Mouse (Mus musculus): ENCODE results near the gene Med18. TPM values are rescaled to one million over a fixed set of nuclear protein-coding genes. Genes with fewer than 3 reads are reported as not detected.

Med18 gene
- total and polyA plus RNA-seq, 2 experiments from 2014 or later, result 13.1 to 14.3 TPM

- Histone ChIP-seq H3K4me3 (ENCODE audit: low read depth, low read length) (no peak overlapping the region), H3K36me3 (ENCODE audit: insufficient read depth, low read length) (peaks cover 18% of the 10 kb centered on the region), H3K9me3 (ENCODE audit: low read length) (no peaks in the 10 kb centered on the region), H3K9ac (replicated peaks; ENCODE audit: low read length, poor library complexity, severe bottlenecking) (no peak overlapping the region), H3K27me3 (ENCODE audit: insufficient read depth, low read length) (no peaks in the 10 kb centered on the region), H3K4me2 (ENCODE audit: low read depth, low read length, poor library complexity, severe bottlenecking) (no peak overlapping the region), H3K4me1 (ENCODE audit: insufficient read depth, low read length) (no peaks in the 10 kb centered on the region), H3K27ac (ENCODE audit: low read depth, low read length) (no peak overlapping the region)
- no peak for TF ChIP-seq CTCF (IDR thresholded peaks at IDR 0.05)
- 95% methylated on average over 6 of the region's 6 CpGs for WGBS
- DNase-seq (ENCODE audit: low spot score) (no peak), ATAC-seq (ENCODE audit: low FRiP score) (no peak)
Measured at GRCm38 (mm10) chr4:132455561-132455960, 8.2 kb downstream of the Med18 start.

DNA sequence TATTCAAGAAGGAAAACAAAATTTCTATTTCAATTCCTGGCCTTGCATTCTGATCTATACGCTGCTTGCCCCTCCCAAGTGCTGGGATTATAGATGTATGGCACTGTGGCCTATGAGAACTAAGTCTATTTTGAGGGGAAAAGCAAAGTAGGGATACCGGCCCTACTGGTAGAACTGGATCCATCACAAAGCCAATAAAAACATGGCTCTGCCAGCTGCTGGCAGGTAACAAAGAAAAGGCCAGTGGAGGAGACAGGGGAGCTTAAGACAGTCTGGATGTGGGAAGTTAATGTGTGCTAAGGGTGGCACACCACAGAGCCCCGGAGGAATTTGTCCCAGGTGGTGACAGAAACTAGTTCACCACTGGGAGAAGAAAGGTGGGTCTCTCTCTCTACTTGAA, 8.6 kb downstream of the Med18 start:
- Histone ChIP-seq H3K9me3 (ENCODE audit: low read length) (no peaks in the 10 kb centered on the region), H3K4me1 (ENCODE audit: insufficient read depth, low read length) (no peaks in the 10 kb centered on the region), H3K9ac (replicated peaks; ENCODE audit: low read length, poor library complexity, severe bottlenecking) (no peak overlapping the region), H3K27me3 (ENCODE audit: insufficient read depth, low read length) (no peaks in the 10 kb centered on the region), H3K36me3 (ENCODE audit: insufficient read depth, low read length) (peaks cover 14% of the 10 kb centered on the region; the same call in 1 of the 2 replicates), H3K27ac (ENCODE audit: low read depth, low read length) (no peak overlapping the region), H3K4me2 (ENCODE audit: low read depth, low read length, poor library complexity, severe bottlenecking) (no peak overlapping the region), H3K4me3 (ENCODE audit: low read depth, low read length) (no peak overlapping the region)
- DNase-seq (ENCODE audit: low spot score), result no peak
- ATAC-seq (ENCODE audit: low FRiP score), result no peak
- WGBS, result 86% methylated on average over 3 of the region's 3 CpGs
- no peak for TF ChIP-seq CTCF (IDR thresholded peaks at IDR 0.05)

GRCm38 (mm10) chr4:132454216-132454615, 9.5 kb downstream of the Med18 start:
- Histone ChIP-seq H3K4me2 (ENCODE audit: low read depth, low read length, poor library complexity, severe bottlenecking) (no peak overlapping the region), H3K9me3 (ENCODE audit: low read length) (no peaks in the 10 kb centered on the region), H3K27ac (ENCODE audit: low read depth, low read length) (no peak overlapping the region), H3K4me3 (ENCODE audit: low read depth, low read length) (no peak overlapping the region), H3K27me3 (ENCODE audit: insufficient read depth, low read length) (no peaks in the 10 kb centered on the region), H3K4me1 (ENCODE audit: insufficient read depth, low read length) (no peaks in the 10 kb centered on the region), H3K9ac (replicated peaks; ENCODE audit: low read length, poor library complexity, severe bottlenecking) (no peak overlapping the region), H3K36me3 (ENCODE audit: insufficient read depth, low read length) (peaks cover 6% of the 10 kb centered on the region; the same call in 1 of the 2 replicates)
- ATAC-seq (ENCODE audit: low FRiP score) (no peak), DNase-seq (ENCODE audit: low spot score) (no peak)
- 88% methylated on average over 6 of the region's 6 CpGs for WGBS
- no peak for TF ChIP-seq CTCF (IDR thresholded peaks at IDR 0.05)

DNA sequence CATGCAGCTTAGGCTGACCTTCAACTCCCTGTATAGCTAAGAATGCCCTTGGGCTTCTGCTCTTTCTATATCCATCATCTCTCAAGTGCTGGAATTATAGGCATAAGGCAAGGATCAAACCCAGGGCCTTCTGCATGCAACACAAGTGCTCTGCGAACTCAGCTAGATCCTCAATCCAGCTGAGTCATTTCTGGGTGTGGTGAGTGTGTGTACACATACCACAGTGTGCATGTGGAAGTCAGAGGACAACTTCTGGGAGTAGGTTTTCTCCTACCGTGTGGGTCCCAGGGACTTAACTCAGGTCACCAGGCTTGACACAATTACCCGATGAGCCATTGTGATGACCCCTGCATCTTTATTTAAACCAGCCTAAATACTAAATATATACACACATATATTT, 13.9 kb downstream of the Med18 start:
- no peak overlapping the region for H3K9ac ChIP-seq (replicated peaks; ENCODE audit: low read length, poor library complexity, severe bottlenecking)
- H3K27me3 ChIP-seq (ENCODE audit: insufficient read depth, low read length), result no peaks in the 10 kb centered on the region
- ATAC-seq (ENCODE audit: low FRiP score) (no peak), DNase-seq (ENCODE audit: low spot score) (no peak)
- no peak overlapping the region for H3K4me2 ChIP-seq (ENCODE audit: low read depth, low read length, poor library complexity, severe bottlenecking)
- H3K27ac ChIP-seq (ENCODE audit: low read depth, low read length), result no peak overlapping the region
- no peaks in the 10 kb centered on the region for H3K36me3 ChIP-seq (ENCODE audit: insufficient read depth, low read length)
- H3K4me1 ChIP-seq (ENCODE audit: insufficient read depth, low read length), result no peaks in the 10 kb centered on the region
- 87% methylated on average over 3 of the region's 3 CpGs for WGBS
- H3K4me3 ChIP-seq (ENCODE audit: low read depth, low read length), result no peak overlapping the region
- no peaks in the 10 kb centered on the region for H3K9me3 ChIP-seq (ENCODE audit: low read length)
- no peak for TF ChIP-seq CTCF (IDR thresholded peaks at IDR 0.05)

DNA sequence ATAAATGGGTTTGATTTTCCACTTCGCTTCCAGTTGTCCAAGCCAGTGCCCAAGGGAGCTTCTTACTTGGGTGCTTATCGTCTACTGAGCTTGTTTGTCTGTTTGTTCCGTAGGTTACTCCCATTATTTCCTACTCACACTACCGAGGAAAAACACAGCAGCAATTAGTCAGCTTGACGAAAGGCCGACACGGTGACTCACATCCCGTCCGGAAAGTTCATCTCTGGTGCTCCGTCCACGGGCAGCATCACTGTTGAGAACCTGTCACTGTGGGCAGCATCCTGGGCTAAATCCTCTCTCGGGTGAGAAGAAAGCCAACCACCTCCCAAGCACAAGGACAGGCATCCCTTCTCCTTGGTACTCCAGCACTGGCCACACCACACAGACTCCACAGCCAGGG, 17.6 kb downstream of the Med18 start:
- no peak for ATAC-seq (ENCODE audit: low FRiP score)
- H3K36me3 ChIP-seq (ENCODE audit: insufficient read depth, low read length), result no peaks in the 10 kb centered on the region
- no peak for TF ChIP-seq CTCF (IDR thresholded peaks at IDR 0.05)

GRCm38 (mm10) chr4:132444516-132444915, 19.2 kb downstream of the Med18 start:
- Histone ChIP-seq H3K27ac (ENCODE audit: low read depth, low read length) (no peak overlapping the region), H3K4me2 (ENCODE audit: low read depth, low read length, poor library complexity, severe bottlenecking) (no peak overlapping the region), H3K4me3 (ENCODE audit: low read depth, low read length) (no peak overlapping the region), H3K9ac (replicated peaks; ENCODE audit: low read length, poor library complexity, severe bottlenecking) (no peak overlapping the region), H3K27me3 (ENCODE audit: insufficient read depth, low read length) (no peaks in the 10 kb centered on the region), H3K36me3 (ENCODE audit: insufficient read depth, low read length) (no peaks in the 10 kb centered on the region), H3K9me3 (ENCODE audit: low read length) (no peaks in the 10 kb centered on the region), H3K4me1 (ENCODE audit: insufficient read depth, low read length) (no peaks in the 10 kb centered on the region)
- 82% methylated on average over 8 of the region's 8 CpGs for WGBS
- no peak for TF ChIP-seq CTCF (IDR thresholded peaks at IDR 0.05)
- ATAC-seq (ENCODE audit: low FRiP score), result no peak
- DNase-seq (ENCODE audit: low spot score), result no peak

More for the DNA sequence above, 17.6 kb downstream of the Med18 start:
- H3K27ac ChIP-seq (ENCODE audit: low read depth, low read length), result no peak overlapping the region
- 86% methylated on average over 12 of the region's 12 CpGs for WGBS
- H3K4me1 ChIP-seq (ENCODE audit: insufficient read depth, low read length), result no peaks in the 10 kb centered on the region
- no peaks in the 10 kb centered on the region for H3K27me3 ChIP-seq (ENCODE audit: insufficient read depth, low read length)
- H3K9me3 ChIP-seq (ENCODE audit: low read length), result no peaks in the 10 kb centered on the region
- no peak overlapping the region for H3K9ac ChIP-seq (replicated peaks; ENCODE audit: low read length, poor library complexity, severe bottlenecking)
- no peak for DNase-seq (ENCODE audit: low spot score)
- H3K4me2 ChIP-seq (ENCODE audit: low read depth, low read length, poor library complexity, severe bottlenecking), result no peak overlapping the region
- no peak overlapping the region for H3K4me3 ChIP-seq (ENCODE audit: low read depth, low read length)

All from midbrain, postnatal 0 days (tissue).